Mouse (Mus musculus) MEL (cell line): ENCODE data around the gene Gm12355. TPM values are rescaled to one million over a fixed set of nuclear protein-coding genes. Genes with fewer than 3 reads are reported as not detected.

Experiments
- DNase-seq: peaks from one replicate; pipeline ENCODE4 v3.0.0; 2011; ENCODE audit warnings: low read depth, low spot score
- H3K27ac ChIP-seq: 2 replicates; pipeline ENCODE4 v1.5.1; 2012; ENCODE audit warnings: low read depth, mild to moderate bottlenecking, control low read depth, low read length, moderate library complexity; ENCODE audit not compliant: control insufficient read depth
- H3K27me3 ChIP-seq, 2 experiments: fragments of 150-350 bp in 1 of 2; sonication (generic) in 1 of 2; 2 replicates each; pipeline ENCODE4 v1.6.1; 2012; ENCODE audit warnings: low read length in 2 of 2, mild to moderate bottlenecking in 2 of 2, improper control_type of control experiment in 1 of 2, moderate library complexity in 1 of 2; ENCODE audit not compliant: insufficient read depth in 2 of 2, control insufficient read depth in 1 of 2
- H3K36me3 ChIP-seq, 2 experiments: 2 replicates each; pipeline ENCODE4 v1.6.1; 2012 to 2014; ENCODE audit warnings: low read length in 2 of 2, improper control_type of control experiment in 1 of 2, inconsistent platforms in 1 of 2, mild to moderate bottlenecking in 1 of 2; ENCODE audit not compliant: insufficient read depth in 2 of 2, control insufficient read depth in 1 of 2
- H3K4me1 ChIP-seq, 2 experiments: fragments of 150-350 bp in 1 of 2; sonication (generic) in 1 of 2; 2 replicates each; pipeline ENCODE4 v1.6.1; 2012; ENCODE audit warnings: low read length in 2 of 2, improper control_type of control experiment in 1 of 2, mild to moderate bottlenecking in 1 of 2; ENCODE audit not compliant: insufficient read depth in 2 of 2, control insufficient read depth in 1 of 2
- H3K4me3 ChIP-seq, 2 experiments: fragments of 150-350 bp in 1 of 2; sonication (generic) in 1 of 2; 2 replicates each; pipeline ENCODE4 v1.5.1; 2012; ENCODE audit warnings: low read depth in 2 of 2, low read length in 2 of 2, mild to moderate bottlenecking in 2 of 2, moderate library complexity in 2 of 2, control low read depth in 1 of 2, improper control_type of control experiment in 1 of 2; ENCODE audit not compliant: control insufficient read depth in 1 of 2, insufficient read depth in 1 of 2
- H3K79me2 ChIP-seq: 2 replicates; pipeline ENCODE4 v1.6.1; 2012; ENCODE audit warnings: mild to moderate bottlenecking, low read length, moderate library complexity; ENCODE audit not compliant: control insufficient read depth, poor library complexity, insufficient read depth
- H3K9ac ChIP-seq: 2 replicates; pipeline ENCODE4 v1.6.1; 2012; ENCODE audit warnings: low read depth, mild to moderate bottlenecking, control low read depth, low read length, moderate library complexity; ENCODE audit not compliant: control insufficient read depth, poor library complexity, severe bottlenecking
- H3K9me3 ChIP-seq: fragments of 150-350 bp; sonication (generic); replicated peaks from 2 replicates; pipeline ENCODE4 v1.6.1; 2012; ENCODE audit warnings: mild to moderate bottlenecking, low read length, improper control_type of control experiment, moderate library complexity; ENCODE audit not compliant: insufficient read depth
- BHLHE40 ChIP-seq: IDR thresholded peaks from 2 replicates; pipeline ENCODE4 v1.6.1; 2012; ENCODE audit warnings: low read depth, mild to moderate bottlenecking, inconsistent platforms, low read length, improper control_type of control experiment, borderline replicate concordance
- CTCF ChIP-seq, 3 experiments: IDR thresholded peaks in 2 of 3; conservative IDR thresholded peaks in 1 of 3; 2 replicates each; pipeline ENCODE4 v1.5.1; 2011 to 2012; ENCODE audit warnings: low read length in 3 of 3, low read depth in 2 of 3, mild to moderate bottlenecking in 2 of 3, improper control_type of control experiment in 1 of 3, inconsistent platforms in 1 of 3, mixed read lengths in 1 of 3, moderate library complexity in 1 of 3; ENCODE audit not compliant: control insufficient read depth in 1 of 3, insufficient read depth in 1 of 3, poor library complexity in 1 of 3, severe bottlenecking in 1 of 3
- ELF1 ChIP-seq: IDR thresholded peaks from 2 replicates; pipeline ENCODE4 v1.6.1; 2014; ENCODE audit warnings: low read depth, mild to moderate bottlenecking, inconsistent platforms, low read length, improper control_type of control experiment, moderate library complexity
- EP300 ChIP-seq, 2 experiments: IDR thresholded peaks; 2 replicates each; pipeline ENCODE4 v1.6.1; 2011; ENCODE audit warnings: improper control_type of control experiment in 2 of 2, low read length in 2 of 2, low read depth in 1 of 2, mild to moderate bottlenecking in 1 of 2
- ETS1 ChIP-seq: IDR thresholded peaks from 2 replicates; pipeline ENCODE4 v1.6.1; 2012; ENCODE audit warnings: low read depth, mild to moderate bottlenecking, inconsistent platforms, low read length, improper control_type of control experiment, moderate library complexity
- GATA1 ChIP-seq: IDR thresholded peaks from 2 replicates; pipeline ENCODE4 v1.6.1; 2011; ENCODE audit warnings: low read depth, low read length, improper control_type of control experiment
- HCFC1 ChIP-seq: IDR thresholded peaks from 2 replicates; pipeline ENCODE4 v1.6.1; 2012; ENCODE audit warnings: low read depth, mild to moderate bottlenecking, inconsistent platforms, low read length, improper control_type of control experiment, moderate library complexity
- JUND ChIP-seq: IDR thresholded peaks from 2 replicates; pipeline ENCODE4 v1.6.1; 2011; ENCODE audit warnings: low read depth, mild to moderate bottlenecking, improper control_type of control experiment, low read length
- KAT2A ChIP-seq: conservative IDR thresholded peaks from 2 replicates; pipeline ENCODE4 v1.6.1; 2012; ENCODE audit warnings: low read depth, low read length, improper control_type of control experiment, inconsistent platforms
- MAFK ChIP-seq: IDR thresholded peaks from 2 replicates; pipeline ENCODE4 v1.6.1; 2011; ENCODE audit warnings: low read depth, mild to moderate bottlenecking, low read length, improper control_type of control experiment, borderline replicate concordance
- MAX ChIP-seq: IDR thresholded peaks from 2 replicates; pipeline ENCODE4 v1.6.1; 2011; ENCODE audit warnings: low read length, improper control_type of control experiment
- MAZ ChIP-seq: IDR thresholded peaks from 2 replicates; pipeline ENCODE4 v1.6.1; 2012; ENCODE audit warnings: low read depth, mild to moderate bottlenecking, inconsistent platforms, low read length, improper control_type of control experiment
- MXI1 ChIP-seq: IDR thresholded peaks from 2 replicates; pipeline ENCODE4 v1.6.1; 2011; ENCODE audit warnings: mild to moderate bottlenecking, low read depth, low read length, improper control_type of control experiment
- MYB ChIP-seq: IDR thresholded peaks from 2 replicates; pipeline ENCODE4 v1.6.1; 2011; ENCODE audit warnings: mild to moderate bottlenecking, low read depth, low read length, improper control_type of control experiment
- MYC ChIP-seq: IDR thresholded peaks from 2 replicates; pipeline ENCODE4 v1.6.1; 2011; ENCODE audit warnings: low read depth, mild to moderate bottlenecking, low read length, improper control_type of control experiment, moderate library complexity
- NRF1 ChIP-seq: IDR thresholded peaks from 2 replicates; pipeline ENCODE4 v1.6.1; 2014; ENCODE audit warnings: low read depth, mild to moderate bottlenecking, inconsistent platforms, low read length, improper control_type of control experiment, moderate library complexity; ENCODE audit not compliant: poor library complexity, insufficient read depth, severe bottlenecking
- RAD21 ChIP-seq: IDR thresholded peaks from 2 replicates; pipeline ENCODE4 v1.6.1; 2011; ENCODE audit warnings: mild to moderate bottlenecking, low read depth, low read length, improper control_type of control experiment
- RCOR1 ChIP-seq: IDR thresholded peaks from 2 replicates; pipeline ENCODE4 v1.6.1; 2012; ENCODE audit warnings: low read depth, mild to moderate bottlenecking, inconsistent platforms, low read length, improper control_type of control experiment
- SMC3 ChIP-seq: IDR thresholded peaks from 2 replicates; pipeline ENCODE4 v1.6.1; 2011; ENCODE audit warnings: low read depth, low read length, improper control_type of control experiment
- TAL1 ChIP-seq: IDR thresholded peaks from 2 replicates; pipeline ENCODE4 v1.6.1; 2012; ENCODE audit warnings: mild to moderate bottlenecking, inconsistent platforms, low read length, moderate library complexity, mixed read lengths
- TCF12 ChIP-seq: IDR thresholded peaks from 2 replicates; pipeline ENCODE4 v1.6.1; 2014; ENCODE audit warnings: low read depth, mild to moderate bottlenecking, inconsistent platforms, low read length, improper control_type of control experiment, moderate library complexity
- UBTF ChIP-seq: IDR thresholded peaks from 2 replicates; pipeline ENCODE4 v1.6.1; 2012; ENCODE audit warnings: low read depth, mild to moderate bottlenecking, inconsistent platforms, low read length, improper control_type of control experiment, moderate library complexity, borderline replicate concordance; ENCODE audit not compliant: insufficient read depth
- USF1 ChIP-seq: IDR thresholded peaks from 2 replicates; pipeline ENCODE4 v1.6.1; 2014; ENCODE audit warnings: low read depth, mild to moderate bottlenecking, inconsistent platforms, low read length, improper control_type of control experiment, moderate library complexity
- ZNF384 ChIP-seq: IDR thresholded peaks from 2 replicates; pipeline ENCODE4 v1.6.1; 2012; ENCODE audit warnings: low read depth, mild to moderate bottlenecking, inconsistent platforms, low read length, improper control_type of control experiment
- polyA plus RNA-seq, 2 experiments: library from polyadenylated mRNA; stranded (reverse) in 1 of 2; unstranded in 1 of 2; fragments of >175 nt in 1 of 2; fragments of >200 nt in 1 of 2; gene quantifications; 2 replicates each; pipeline versions ENCODE4 v1.2.1 to v1.2.4; 2012; ENCODE audit warnings: low replicate concordance in 2 of 2, low read depth in 1 of 2; ENCODE audit not compliant: insufficient read length in 2 of 2, insufficient read depth in 1 of 2, missing spikeins in 1 of 2
- total RNA-seq: library from RNA; depleted of rRNA; stranded (reverse); fragments of 300-350 nt; gene quantifications from 2 replicates; pipeline ENCODE4 v1.2.3, GENCODE M21; 2012

Gene Gm12355
- total and polyA plus RNA-seq, 3 experiments = 0.58 to 3.4 TPM; not detected in 1

DNA sequence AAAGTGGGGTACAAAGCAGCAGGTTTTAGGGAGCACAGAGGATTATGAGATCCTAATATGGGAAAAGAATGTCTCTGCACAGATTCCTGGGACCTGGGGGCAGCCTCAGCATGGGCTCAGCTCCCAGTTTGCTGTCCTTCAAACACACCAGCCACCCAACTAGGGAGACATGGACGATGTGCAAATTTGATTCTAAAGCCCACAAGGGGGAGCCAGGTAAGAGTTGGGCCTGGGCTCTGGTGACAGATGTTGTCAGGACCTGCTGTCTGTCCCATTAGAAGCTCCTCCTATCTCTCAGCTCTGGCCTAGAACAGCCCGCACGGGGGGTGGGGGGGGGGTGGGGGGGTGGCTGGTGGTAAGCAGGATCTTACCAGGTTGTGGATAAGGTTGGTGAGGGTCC is 41.9 kb downstream of the Gm12355 start:
- Histone ChIP-seq H3K9ac (peak overlapping the region; percentile 71), H3K9me3 (no peaks in the 10 kb centered on the region), H3K79me2 (peaks cover 30% of the 10 kb centered on the region), H3K27me3 (no peaks in the 10 kb centered on the region), H3K4me1 (peaks cover 39 to 68% of the 10 kb centered on the region in 2 experiments), H3K27ac (peak overlapping the region; percentile 99), H3K36me3 (peaks cover 2 to 62% of the 10 kb centered on the region in 2 experiments; a peak in 3 of 4 replicates), H3K4me3 (peak overlapping the region in 1 of 2 experiments; percentile 7; a peak in 1 of 4 replicates)
- TF ChIP-seq JUND (no peak), MYC (no peak), NRF1 (no peak), USF1 (no peak), ETS1 (no peak), TCF12 (no peak), KAT2A (no peak), EP300 (IDR thresholded peaks at IDR 0.05; ENCODE audit: low read depth in 1 of 2, low read length in 2 of 2) (no peak), MAX (no peak), ELF1 (no peak), RAD21 (peak; percentile 20), CTCF (IDR thresholded peaks at IDR 0.05 in 2 of 3, conservative IDR thresholded peaks at IDR 0.05 in 1 of 3; ENCODE audit: control insufficient read depth in 1 of 3, insufficient read depth in 1 of 3, low read depth in 2 of 3, low read length in 3 of 3, poor library complexity in 1 of 3, severe bottlenecking in 1 of 3) (peak; percentile 38 to 62 (median 48); a peak in 4 of 6 replicates), UBTF (no peak), RCOR1 (no peak), HCFC1 (peak; percentile 6; the same call in 1 of the 2 replicates), BHLHE40 (no peak), ZNF384 (no peak), MAZ (no peak), MXI1 (no peak), SMC3 (peak; percentile 48), MYB (no peak), TAL1 (no peak), MAFK (no peak), GATA1 (no peak)
- peak; percentile 79 for DNase-seq
